Mouse (Mus musculus): ENCODE measurements at regions not wholly inside any gene's neighbourhood (a gene's known extent, or its start where the extent isn't known, plus 50 kb on each side); places are given as distances from the start of the nearest gene placed in this dataset.

GRCm38 (mm10) chr10:111099059-111099811 lies 65.3 kb upstream of the Osbpl8 start:
- TF ChIP-seq CTCF (IDR thresholded peaks at IDR 0.05; ENCODE audit: low read depth, low read length) (no peak), TAL1 (conservative IDR thresholded peaks at IDR 0.05; ENCODE audit: low read depth, low read length) (no peak)
